Mouse (Mus musculus): ENCODE data around the gene Sos1. TPM values are rescaled to one million over a fixed set of nuclear protein-coding genes. Genes with fewer than 3 reads are reported as not detected.

Gene Sos1
- polyA plus RNA-seq, 1 experiment from 2014 or later, result 9.1 TPM

GRCm38 (mm10) chr17:80460258-80460657 lies 20.0 kb downstream of the Sos1 start:
- no peaks in the 10 kb centered on the region for H3K4me1 ChIP-seq (ENCODE audit: control insufficient read depth, insufficient read depth, low read length)
- no peak overlapping the region for H3K9ac ChIP-seq (ENCODE audit: low read length)
- no peak for ATAC-seq (ENCODE audit: insufficient number of reproducible peaks, low FRiP score, low TSS enrichment, low read depth)
- H3K9me3 ChIP-seq (ENCODE audit: control insufficient read depth, low read length), result no peaks in the 10 kb centered on the region
- H3K27me3 ChIP-seq (ENCODE audit: control insufficient read depth, insufficient read depth, low read length), result no peaks in the 10 kb centered on the region
- no peak overlapping the region for H3K4me2 ChIP-seq (ENCODE audit: low read depth, severe bottlenecking)
- no peak overlapping the region for H3K27ac ChIP-seq (replicated peaks; ENCODE audit: low read depth, low read length)
- H3K36me3 ChIP-seq (ENCODE audit: control insufficient read depth, insufficient read depth, low read length), result no peaks in the 10 kb centered on the region
- H3K4me3 ChIP-seq (ENCODE audit: low read depth, low read length), result no peak overlapping the region
- WGBS, result 72% methylated on average over 5 of the region's 5 CpGs
- no peak for DNase-seq (ENCODE audit: low spot score)

- no peak overlapping the region for H3K4me3 ChIP-seq (ENCODE audit: low read depth, low read length)
- WGBS, result 48% methylated on average over 2 of the region's 2 CpGs
- no peak overlapping the region for H3K9ac ChIP-seq (ENCODE audit: low read length)
- DNase-seq (ENCODE audit: low spot score), result no peak
- no peak overlapping the region for H3K27ac ChIP-seq (replicated peaks; ENCODE audit: low read depth, low read length)
- no peaks in the 10 kb centered on the region for H3K4me1 ChIP-seq (ENCODE audit: control insufficient read depth, insufficient read depth, low read length)
- no peaks in the 10 kb centered on the region for H3K36me3 ChIP-seq (ENCODE audit: control insufficient read depth, insufficient read depth, low read length)
- no peaks in the 10 kb centered on the region for H3K9me3 ChIP-seq (ENCODE audit: control insufficient read depth, low read length)
- no peak for ATAC-seq (ENCODE audit: insufficient number of reproducible peaks, low FRiP score, low TSS enrichment, low read depth)
- no peak overlapping the region for H3K4me2 ChIP-seq (ENCODE audit: low read depth, severe bottlenecking)
- no peaks in the 10 kb centered on the region for H3K27me3 ChIP-seq (ENCODE audit: control insufficient read depth, insufficient read depth, low read length)
These were observed 24.6 kb downstream of the Sos1 start for GRCm38 (mm10) chr17:80455648-80456047.

GRCm38 (mm10) chr17:80450426-80451030 lies 29.7 kb downstream of the Sos1 start:
- H3K36me3 ChIP-seq (ENCODE audit: control insufficient read depth, insufficient read depth, low read length), result no peaks in the 10 kb centered on the region
- no peaks in the 10 kb centered on the region for H3K27me3 ChIP-seq (ENCODE audit: control insufficient read depth, insufficient read depth, low read length)
- H3K27ac ChIP-seq (replicated peaks; ENCODE audit: low read depth, low read length), result no peak overlapping the region
- H3K4me1 ChIP-seq (ENCODE audit: control insufficient read depth, insufficient read depth, low read length), result no peaks in the 10 kb centered on the region
- ATAC-seq (ENCODE audit: insufficient number of reproducible peaks, low FRiP score, low TSS enrichment, low read depth) (no peak), DNase-seq (ENCODE audit: low spot score) (no peak)
- no peaks in the 10 kb centered on the region for H3K9me3 ChIP-seq (ENCODE audit: control insufficient read depth, low read length)
- WGBS, result 85% methylated on average over 3 of the region's 3 CpGs
- no peak overlapping the region for H3K4me2 ChIP-seq (ENCODE audit: low read depth, severe bottlenecking)
- no peak overlapping the region for H3K4me3 ChIP-seq (ENCODE audit: low read depth, low read length)
- H3K9ac ChIP-seq (ENCODE audit: low read length), result no peak overlapping the region

GRCm38 (mm10) chr17:80446470-80446869 lies 33.8 kb downstream of the Sos1 start:
- no peaks in the 10 kb centered on the region for H3K9me3 ChIP-seq (ENCODE audit: control insufficient read depth, low read length)
- 81% methylated on average over 5 of the region's 5 CpGs for WGBS
- H3K4me2 ChIP-seq (ENCODE audit: low read depth, severe bottlenecking), result no peak overlapping the region
- no peak overlapping the region for H3K4me3 ChIP-seq (ENCODE audit: low read depth, low read length)
- no peak overlapping the region for H3K9ac ChIP-seq (ENCODE audit: low read length)
- DNase-seq (ENCODE audit: low spot score) (no peak), ATAC-seq (ENCODE audit: insufficient number of reproducible peaks, low FRiP score, low TSS enrichment, low read depth) (no peak)
- H3K27me3 ChIP-seq (ENCODE audit: control insufficient read depth, insufficient read depth, low read length), result no peaks in the 10 kb centered on the region
- no peaks in the 10 kb centered on the region for H3K4me1 ChIP-seq (ENCODE audit: control insufficient read depth, insufficient read depth, low read length)
- peaks cover 4% of the 10 kb centered on the region; the same call in 1 of the 2 replicates for H3K36me3 ChIP-seq (ENCODE audit: control insufficient read depth, insufficient read depth, low read length)
- no peak overlapping the region for H3K27ac ChIP-seq (replicated peaks; ENCODE audit: low read depth, low read length)

- peaks cover 4% of the 10 kb centered on the region; the same call in 1 of the 2 replicates for H3K36me3 ChIP-seq (ENCODE audit: control insufficient read depth, insufficient read depth, low read length)
- ATAC-seq (ENCODE audit: insufficient number of reproducible peaks, low FRiP score, low TSS enrichment, low read depth), result no peak
- WGBS, result 84% methylated on average over 7 of the region's 7 CpGs
These were observed 34.8 kb downstream of the Sos1 start for GRCm38 (mm10) chr17:80445433-80445832.

GRCm38 (mm10) chr17:80435680-80436079 lies 44.6 kb downstream of the Sos1 start:
- H3K9me3 ChIP-seq (ENCODE audit: control insufficient read depth, low read length), result no peaks in the 10 kb centered on the region
- ATAC-seq (ENCODE audit: insufficient number of reproducible peaks, low FRiP score, low TSS enrichment, low read depth) (no peak), DNase-seq (ENCODE audit: low spot score) (no peak)
- 91% methylated on average over 5 of the region's 5 CpGs for WGBS
- H3K4me3 ChIP-seq (ENCODE audit: low read depth, low read length), result no peak overlapping the region
- H3K36me3 ChIP-seq (ENCODE audit: control insufficient read depth, insufficient read depth, low read length), result peaks cover 3% of the 10 kb centered on the region; the same call in 1 of the 2 replicates
- H3K27ac ChIP-seq (replicated peaks; ENCODE audit: low read depth, low read length), result no peak overlapping the region
- no peaks in the 10 kb centered on the region for H3K27me3 ChIP-seq (ENCODE audit: control insufficient read depth, insufficient read depth, low read length)
- no peak overlapping the region for H3K9ac ChIP-seq (ENCODE audit: low read length)
- H3K4me1 ChIP-seq (ENCODE audit: control insufficient read depth, insufficient read depth, low read length), result no peaks in the 10 kb centered on the region
- no peak overlapping the region for H3K4me2 ChIP-seq (ENCODE audit: low read depth, severe bottlenecking)

More at GRCm38 (mm10) chr17:80445433-80445832, 34.8 kb downstream of the Sos1 start:
- H3K27me3 ChIP-seq (ENCODE audit: control insufficient read depth, insufficient read depth, low read length), result no peaks in the 10 kb centered on the region
- no peaks in the 10 kb centered on the region for H3K4me1 ChIP-seq (ENCODE audit: control insufficient read depth, insufficient read depth, low read length)
- H3K27ac ChIP-seq (replicated peaks; ENCODE audit: low read depth, low read length), result no peak overlapping the region
- H3K4me2 ChIP-seq (ENCODE audit: low read depth, severe bottlenecking), result no peak overlapping the region
- no peak overlapping the region for H3K4me3 ChIP-seq (ENCODE audit: low read depth, low read length)
- no peaks in the 10 kb centered on the region for H3K9me3 ChIP-seq (ENCODE audit: control insufficient read depth, low read length)
- DNase-seq (ENCODE audit: low spot score), result no peak
- no peak overlapping the region for H3K9ac ChIP-seq (ENCODE audit: low read length)

GRCm38 (mm10) chr17:80434430-80434829 lies 45.8 kb downstream of the Sos1 start:
- Histone ChIP-seq H3K4me1 (ENCODE audit: control insufficient read depth, insufficient read depth, low read length) (no peaks in the 10 kb centered on the region), H3K36me3 (ENCODE audit: control insufficient read depth, insufficient read depth, low read length) (peaks cover 3% of the 10 kb centered on the region; the same call in 1 of the 2 replicates), H3K27ac (replicated peaks; ENCODE audit: low read depth, low read length) (no peak overlapping the region), H3K9me3 (ENCODE audit: control insufficient read depth, low read length) (no peaks in the 10 kb centered on the region), H3K27me3 (ENCODE audit: control insufficient read depth, insufficient read depth, low read length) (no peaks in the 10 kb centered on the region), H3K4me3 (ENCODE audit: low read depth, low read length) (no peak overlapping the region), H3K9ac (ENCODE audit: low read length) (no peak overlapping the region), H3K4me2 (ENCODE audit: low read depth, severe bottlenecking) (no peak overlapping the region)
- no peak for ATAC-seq (ENCODE audit: insufficient number of reproducible peaks, low FRiP score, low TSS enrichment, low read depth)
- DNase-seq (ENCODE audit: low spot score), result no peak
- 91% methylated on average over 3 of the region's 3 CpGs for WGBS

- no peak overlapping the region for H3K4me2 ChIP-seq (ENCODE audit: low read depth, severe bottlenecking)
- H3K4me1 ChIP-seq (ENCODE audit: control insufficient read depth, insufficient read depth, low read length), result no peaks in the 10 kb centered on the region
- no peak overlapping the region for H3K27ac ChIP-seq (replicated peaks; ENCODE audit: low read depth, low read length)
- H3K27me3 ChIP-seq (ENCODE audit: control insufficient read depth, insufficient read depth, low read length), result no peaks in the 10 kb centered on the region
- H3K4me3 ChIP-seq (ENCODE audit: low read depth, low read length), result no peak overlapping the region
- no peak overlapping the region for H3K9ac ChIP-seq (ENCODE audit: low read length)
- no peaks in the 10 kb centered on the region for H3K9me3 ChIP-seq (ENCODE audit: control insufficient read depth, low read length)
- no peaks in the 10 kb centered on the region; the same call in 1 of the 2 replicates for H3K36me3 ChIP-seq (ENCODE audit: control insufficient read depth, insufficient read depth, low read length)
- no peak for DNase-seq (ENCODE audit: low spot score)
- no peak for ATAC-seq (ENCODE audit: insufficient number of reproducible peaks, low FRiP score, low TSS enrichment, low read depth)
- 94% methylated on average over 9 of the region's 9 CpGs for WGBS
These were observed 48.3 kb downstream of the Sos1 start for GRCm38 (mm10) chr17:80431997-80432396.

- Histone ChIP-seq H3K27me3 (ENCODE audit: control insufficient read depth, insufficient read depth, low read length) (no peaks in the 10 kb centered on the region), H3K27ac (replicated peaks; ENCODE audit: low read depth, low read length) (no peak overlapping the region), H3K4me2 (ENCODE audit: low read depth, severe bottlenecking) (no peak overlapping the region), H3K4me1 (ENCODE audit: control insufficient read depth, insufficient read depth, low read length) (no peaks in the 10 kb centered on the region), H3K9ac (ENCODE audit: low read length) (no peak overlapping the region), H3K4me3 (ENCODE audit: low read depth, low read length) (no peak overlapping the region), H3K9me3 (ENCODE audit: control insufficient read depth, low read length) (no peaks in the 10 kb centered on the region), H3K36me3 (ENCODE audit: control insufficient read depth, insufficient read depth, low read length) (peaks cover under 1% of the 10 kb centered on the region; the same call in 1 of the 2 replicates)
- DNase-seq (ENCODE audit: low spot score), result no peak
- WGBS, result 82% methylated on average over 2 of the region's 2 CpGs
- no peak for ATAC-seq (ENCODE audit: insufficient number of reproducible peaks, low FRiP score, low TSS enrichment, low read depth)
These were observed 52.3 kb downstream of the Sos1 start for GRCm38 (mm10) chr17:80427966-80428365.
